Mouse (Mus musculus) spleen, adult 2 months (tissue): ENCODE data around the gene Cope.

Experiments used
- CTCF ChIP-seq: fragments of 200-500 bp; IDR thresholded peaks from 2 replicates; pipeline ENCODE4 v1.5.1; 2011; ENCODE audit warnings: mild to moderate bottlenecking, inconsistent platforms; ENCODE audit not compliant: insufficient read depth, insufficient read length, insufficient replicate concordance; ENCODE audit errors: extremely low read depth
- POLR2A ChIP-seq: fragments of 200-500 bp; IDR thresholded peaks from 2 replicates; pipeline ENCODE4 v1.6.1; 2011; ENCODE audit warnings: low read depth, low read length, inconsistent platforms

GRCm38 (mm10) chr8:70279266-70279665 lies 23.1 kb upstream of the Cope start:
- TF ChIP-seq POLR2A = no peak
- TF ChIP-seq CTCF = no peak
